Mouse (Mus musculus) liver, adult 2 months (tissue): ENCODE measurements at regions not wholly inside any gene's neighbourhood (a gene's known extent, or its start where the extent isn't known, plus 50 kb on each side); places are given as distances from the start of the nearest gene placed in this dataset.

Experiments used
- DNase-seq: peaks from one replicate; pipeline ENCODE4 v3.0.0-alpha.2; 2011; ENCODE audit warnings: low read depth, low spot score; ENCODE audit errors: extremely low read depth
- H3K27ac ChIP-seq: fragments of 200-500 bp; replicated peaks from 2 replicates; pipeline ENCODE4 v1.5.1; 2012; ENCODE audit warnings: low read depth, mild to moderate bottlenecking, control low read depth, inconsistent platforms, low read length; ENCODE audit not compliant: insufficient read depth
- H3K27me3 ChIP-seq: fragments of 200-500 bp; 2 replicates; pipeline ENCODE4 v1.6.1; 2012; ENCODE audit warnings: mild to moderate bottlenecking, moderate library complexity, low read length, inconsistent platforms; ENCODE audit not compliant: control insufficient read depth, insufficient read depth
- H3K36me3 ChIP-seq: fragments of 200-500 bp; 2 replicates; pipeline ENCODE4 v1.6.1; 2012; ENCODE audit warnings: low read length, inconsistent platforms; ENCODE audit not compliant: control insufficient read depth, insufficient read depth
- H3K4me1 ChIP-seq: fragments of 200-500 bp; 2 replicates; pipeline ENCODE4 v1.6.1; 2011; ENCODE audit warnings: low read length; ENCODE audit not compliant: control insufficient read depth, insufficient read depth
- H3K4me3 ChIP-seq: fragments of 200-500 bp; 2 replicates; pipeline ENCODE4 v1.5.1; 2011; ENCODE audit warnings: low read depth, mild to moderate bottlenecking, control low read depth, low read length, moderate library complexity; ENCODE audit not compliant: insufficient read depth
- H3K79me2 ChIP-seq: fragments of 200-500 bp; 2 replicates; pipeline ENCODE4 v1.6.1; 2012; ENCODE audit warnings: inconsistent platforms, mild to moderate bottlenecking, low read length, moderate library complexity; ENCODE audit not compliant: control insufficient read depth, insufficient read depth
- H3K9ac ChIP-seq: fragments of 200-500 bp; 2 replicates; pipeline ENCODE4 v1.6.1; 2012; ENCODE audit warnings: low read depth, mild to moderate bottlenecking, control low read depth, inconsistent platforms, low read length
- CTCF ChIP-seq: fragments of 200-500 bp; IDR thresholded peaks from 2 replicates; pipeline ENCODE4 v1.5.1; 2011; ENCODE audit warnings: low read depth, low read length, control low read depth
- POLR2A ChIP-seq: fragments of 200-500 bp; IDR thresholded peaks from 2 replicates; pipeline ENCODE4 v1.6.1; 2011; ENCODE audit warnings: low read length, control low read depth; ENCODE audit not compliant: insufficient read depth; ENCODE audit errors: extremely low read depth
- WGBS: fragments of 180-500 bp; shearing (Covaris S2); methylation state at CpG from one replicate; pipeline ENCODE4 v1.1.7; 2018; 5-methylcytosine and 5-hydroxymethylcytosine counted together

DNA sequence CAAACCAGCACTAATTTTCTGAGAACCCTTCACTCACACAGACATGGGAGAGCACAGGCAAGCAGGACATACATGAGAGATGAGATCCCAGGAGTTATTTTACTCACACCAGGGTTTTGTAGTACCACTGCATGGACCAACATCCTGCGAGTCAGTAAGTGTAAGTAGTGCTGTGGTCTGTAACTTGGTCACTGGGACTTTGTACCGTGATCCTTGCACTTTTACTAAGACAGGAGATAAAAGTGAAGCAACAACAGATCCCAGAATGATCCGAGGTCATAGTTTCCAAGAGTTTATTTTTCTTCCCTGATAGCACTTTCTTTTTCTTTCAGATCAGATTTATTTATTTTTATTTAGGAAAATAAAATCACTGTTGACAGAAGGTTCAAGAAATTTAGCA, 54.1 kb upstream of the Mtap start:
- peak; percentile 21 for DNase-seq
- Histone ChIP-seq H3K9ac (no peak overlapping the region), H3K27me3 (no peaks in the 10 kb centered on the region), H3K4me1 (no peaks in the 10 kb centered on the region; the same call in 1 of the 2 replicates), H3K36me3 (no peaks in the 10 kb centered on the region), H3K4me3 (no peak overlapping the region), H3K79me2 (no peaks in the 10 kb centered on the region), H3K27ac (no peak overlapping the region)
- TF ChIP-seq POLR2A (no peak), CTCF (no peak)
- 27% methylated on average over 3 of the region's 3 CpGs for WGBS

GRCm38 (mm10) chr4:89078485-89078884, 58.4 kb upstream of the Mtap start:
- no peaks in the 10 kb centered on the region; the same call in 1 of the 2 replicates for H3K4me1 ChIP-seq
- no peaks in the 10 kb centered on the region for H3K27me3 ChIP-seq
- DNase-seq = no peak
- no peaks in the 10 kb centered on the region for H3K79me2 ChIP-seq
- TF ChIP-seq POLR2A (no peak), CTCF (no peak)
- H3K4me3 ChIP-seq = no peak overlapping the region
- no peak overlapping the region for H3K27ac ChIP-seq
- no peak overlapping the region for H3K9ac ChIP-seq
- H3K36me3 ChIP-seq = no peaks in the 10 kb centered on the region
- 91% methylated on average over 9 of the region's 9 CpGs for WGBS

- Histone ChIP-seq H3K36me3 (no peaks in the 10 kb centered on the region), H3K4me1 (no peaks in the 10 kb centered on the region), H3K9ac (no peak overlapping the region), H3K79me2 (no peaks in the 10 kb centered on the region), H3K27ac (no peak overlapping the region), H3K4me3 (no peak overlapping the region), H3K27me3 (no peaks in the 10 kb centered on the region)
- 38% methylated on average over 4 of the region's 4 CpGs for WGBS
- DNase-seq = no peak
- TF ChIP-seq CTCF (no peak), POLR2A (no peak)
These were observed 62.2 kb upstream of the Mtap start for GRCm38 (mm10) chr4:89074705-89075104.

DNA sequence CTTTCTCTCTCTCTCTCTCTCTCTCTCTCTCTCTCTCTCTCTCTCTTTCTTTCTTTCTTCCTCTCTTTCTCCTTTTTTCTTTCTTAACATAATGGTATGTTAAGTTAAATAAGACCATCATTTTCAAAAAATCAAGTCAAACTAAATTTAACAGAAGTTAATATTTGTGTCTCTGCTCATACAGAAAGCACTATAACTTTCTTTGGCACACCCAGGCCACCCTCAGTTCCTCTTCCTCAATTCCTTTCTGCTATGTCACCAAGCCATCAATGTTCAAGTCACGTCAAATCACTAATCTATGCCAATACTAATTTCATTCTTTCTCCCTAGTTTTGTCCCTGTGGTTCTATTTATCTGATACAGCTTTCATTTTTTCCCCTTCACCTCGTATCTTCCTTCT, 66.5 kb upstream of the Mtap start:
- H3K4me1 ChIP-seq = no peaks in the 10 kb centered on the region
- H3K9ac ChIP-seq = no peak overlapping the region
- TF ChIP-seq CTCF = no peak
- TF ChIP-seq POLR2A = no peak
- no peaks in the 10 kb centered on the region for H3K27me3 ChIP-seq
- H3K36me3 ChIP-seq = no peaks in the 10 kb centered on the region
- DNase-seq = no peak
- H3K4me3 ChIP-seq = no peak overlapping the region
- H3K79me2 ChIP-seq = no peaks in the 10 kb centered on the region
- H3K27ac ChIP-seq = no peak overlapping the region
- WGBS = 75% methylated on average over 2 of the region's 2 CpGs

DNA sequence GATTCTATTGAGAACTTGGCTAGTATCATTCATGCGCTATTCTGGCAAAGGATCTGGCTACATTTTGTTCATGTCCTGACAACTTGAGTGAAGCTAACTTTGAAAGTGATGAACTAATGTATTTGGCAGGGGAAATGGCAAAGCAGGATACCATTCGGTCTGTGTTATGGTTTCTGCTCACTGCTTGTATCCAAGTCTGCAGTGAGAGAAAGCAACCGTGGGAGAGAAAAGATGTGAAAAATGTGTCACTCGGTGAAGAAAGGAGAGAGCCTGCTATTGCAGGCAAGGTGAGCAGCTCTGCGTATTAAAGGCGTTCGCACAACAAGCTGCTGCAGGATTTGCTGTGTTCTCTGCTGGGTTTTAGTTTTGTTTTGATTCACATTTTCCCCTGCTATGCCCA, 72.5 kb upstream of the Mtap start:
- H3K4me3 ChIP-seq = no peak overlapping the region
- no peak overlapping the region for H3K9ac ChIP-seq
- TF ChIP-seq POLR2A = no peak
- TF ChIP-seq CTCF = no peak
- H3K36me3 ChIP-seq = no peaks in the 10 kb centered on the region
- no peaks in the 10 kb centered on the region for H3K79me2 ChIP-seq
- DNase-seq = no peak
- H3K27me3 ChIP-seq = no peaks in the 10 kb centered on the region
- 92% methylated on average over 7 of the region's 7 CpGs for WGBS
- H3K27ac ChIP-seq = no peak overlapping the region
- H3K4me1 ChIP-seq = no peaks in the 10 kb centered on the region

DNA sequence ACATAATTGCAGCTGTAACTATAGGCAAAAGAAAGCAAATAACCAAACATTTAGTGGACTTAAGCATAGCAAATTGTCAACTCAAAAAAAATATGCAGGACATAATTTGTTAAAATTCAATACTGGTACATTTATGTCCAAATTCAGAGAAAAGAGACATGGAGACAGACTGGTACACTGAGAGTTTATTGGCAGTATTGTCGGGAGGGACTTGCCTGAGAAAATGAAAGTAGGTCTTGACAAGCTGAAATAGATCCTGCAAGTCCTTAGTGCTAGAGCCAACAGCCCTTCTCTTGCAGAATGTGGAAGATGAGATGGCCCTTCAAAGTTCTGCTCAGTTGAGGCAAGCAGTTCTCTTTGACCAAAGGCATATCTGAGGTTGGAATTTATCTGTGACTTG, 74.5 kb upstream of the Mtap start:
- DNase-seq = no peak
- 79% methylated on average over 1 of the region's 1 CpGs for WGBS
- no peaks in the 10 kb centered on the region for H3K79me2 ChIP-seq
- no peaks in the 10 kb centered on the region for H3K4me1 ChIP-seq
- H3K9ac ChIP-seq = no peak overlapping the region
- no peaks in the 10 kb centered on the region for H3K36me3 ChIP-seq
- TF ChIP-seq POLR2A (no peak), CTCF (no peak)
- no peak overlapping the region for H3K4me3 ChIP-seq
- no peak overlapping the region for H3K27ac ChIP-seq
- no peaks in the 10 kb centered on the region for H3K27me3 ChIP-seq
